Mouse (Mus musculus) layer of hippocampus, postnatal 36 days (tissue): Measurements from ENCODE around the gene Gm3676. TPM values are rescaled to one million over a fixed set of nuclear protein-coding genes. Genes with fewer than 3 reads are reported as not detected.
"Not testable (repeated sequence)": the region's sequence is repeated elsewhere in the genome, so short reads cannot be mapped to it uniquely, and the experiment has no call there.

Source experiments
- DNase-seq, 2 experiments: peaks; one replicate each; pipeline ENCODE4 v3.0.0; 2022
- total RNA-seq, 2 experiments: library from RNA; stranded (reverse); gene quantifications; 2 replicates each; pipeline ENCODE4 v1.2.3; 2021

Gene Gm3676
- total RNA-seq = not detected

- DNase-seq = not testable (repeated sequence)
Observed at GRCm38 (mm10) chr14:41646387-41646786, at the start of gene Gm3676. TSS of gene Gm3676 (minus strand) at chr14:41646487.

- not testable (repeated sequence) for DNase-seq
Observed at GRCm38 (mm10) chr14:41648176-41648575, 1.9 kb upstream of the Gm3676 start.

GRCm38 (mm10) chr14:41630144-41630543 is 16.1 kb downstream of the Gm3676 start:
- not testable (repeated sequence) for DNase-seq

- DNase-seq = not testable (repeated sequence)
Observed at GRCm38 (mm10) chr14:41624512-41624911, 21.8 kb downstream of the Gm3676 start, which contains the start of gene Gm3072. TSS of gene Gm3072 (minus strand) at chr14:41624612.

- DNase-seq = not testable (repeated sequence)
Observed at GRCm38 (mm10) chr14:41622535-41622934, 23.8 kb downstream of the Gm3676 start.

- DNase-seq = not testable (repeated sequence)
Observed at GRCm38 (mm10) chr14:41610690-41611089, 35.6 kb downstream of the Gm3676 start.

GRCm38 (mm10) chr14:41600935-41601334 is 45.4 kb downstream of the Gm3676 start:
- not testable (repeated sequence) for DNase-seq

Other genes with a start within 250 kb of the Gm3676 start
- not detected for gene Gm6482, start 238.2 kb downstream of the Gm3676 start, total RNA-seq
- gene Gm7954, start 193.0 kb downstream of the Gm3676 start, total RNA-seq = not detected
- gene Gm3486, start 157.0 kb downstream of the Gm3676 start, total RNA-seq = not detected
- not detected for gene Gm7970, start 90.9 kb downstream of the Gm3676 start, total RNA-seq
- not detected for gene 1700049E17Rik2, start 73.3 kb downstream of the Gm3676 start, total RNA-seq
- gene Gm3072, start 21.9 kb downstream of the Gm3676 start, total RNA-seq = not detected
- gene Gm8068, start 55.4 kb upstream of the Gm3676 start, total RNA-seq = not detected
- gene Gm7929, start 104.1 kb upstream of the Gm3676 start, total RNA-seq = not detected
- gene Gm47189, start 126.0 kb upstream of the Gm3676 start, total RNA-seq = not detected